Mouse (Mus musculus) heart, postnatal 0 days (tissue): ENCODE results near the gene Nutm1.

Experiments used
- CTCF ChIP-seq: IDR thresholded peaks from 2 replicates; pipeline ENCODE4 v1.5.1; 2016; ENCODE audit warnings: antibody characterized with exemption, control low read depth, low read depth
- EP300 ChIP-seq: IDR thresholded peaks from 2 replicates; pipeline ENCODE4 v1.6.1; 2016; ENCODE audit warnings: antibody characterized with exemption, low read depth

GRCm38 (mm10) chr2:112203056-112203455, 56.0 kb downstream of the Nutm1 start:
- no peak for TF ChIP-seq CTCF
- no peak for TF ChIP-seq EP300
